Mouse (Mus musculus) left cerebral cortex, adult 8-10 months (tissue): ENCODE results near the gene Tpt1. TPM values are rescaled to one million over a fixed set of nuclear protein-coding genes. Genes with fewer than 3 reads are reported as not detected.

ENCODE experiments used
- DNase-seq, 2 experiments: peaks; one replicate each; pipeline ENCODE4 v3.0.0; 2022; ENCODE audit warnings: low spot score in 2 of 2
- total RNA-seq, 4 experiments: library from RNA; stranded (reverse); gene quantifications; 2 replicates each; pipeline ENCODE4 v1.2.4; 2022

The Tpt1 gene
- total RNA-seq, 4 experiments from 2014 or later = 980 to 1,027 (median 1,005) TPM

GRCm38 (mm10) chr14:75876320-75877043, 31.6 kb downstream of the Tpt1 start:
- DNase-seq = peak; percentile 63 to 69

- no peak for DNase-seq
Measured at GRCm38 (mm10) chr14:75877297-75877696, 32.4 kb downstream of the Tpt1 start.

GRCm38 (mm10) chr14:75878980-75879379, 34.1 kb downstream of the Tpt1 start:
- no peak for DNase-seq

- DNase-seq = no peak
Measured at GRCm38 (mm10) chr14:75881856-75882255, 37.0 kb downstream of the Tpt1 start.

- DNase-seq = no peak
Measured at GRCm38 (mm10) chr14:75883330-75883729, 38.4 kb downstream of the Tpt1 start.

- DNase-seq = no peak
Measured at GRCm38 (mm10) chr14:75883873-75884272, 39.0 kb downstream of the Tpt1 start.

GRCm38 (mm10) chr14:75892118-75892517, 47.2 kb downstream of the Tpt1 start:
- DNase-seq = peak; percentile 62 to 93

Other genes with a start within 250 kb of the Tpt1 start
- not detected for gene Erich6b, start 202.8 kb upstream of the Tpt1 start, total RNA-seq
- 10 to 100 TPM; 24.7 to 26.2 (median 25.5) TPM for gene Cog3, start 90.6 kb upstream of the Tpt1 start, total RNA-seq
- gene Slc25a30, start 58.1 kb upstream of the Tpt1 start, total RNA-seq = 10 to 100 TPM; 10.4 to 15.2 (median 13.0) TPM
- 10 to 100 TPM; 12.4 to 17.7 (median 13.7) TPM for gene Kctd4, start 109.9 kb downstream of the Tpt1 start, total RNA-seq
- gene Gtf2f2, start 165.8 kb downstream of the Tpt1 start, total RNA-seq = 10 to 100 TPM; 14.3 to 16.8 (median 16.0) TPM